Mouse (Mus musculus) embryonic fibroblast, embryonic 13.5 days (primary cell): ENCODE measurements around the gene Cysrt1.

ENCODE experiments used
- CTCF ChIP-seq: IDR thresholded peaks from 2 replicates; pipeline ENCODE4 v1.5.1; 2011; ENCODE audit warnings: mild to moderate bottlenecking, control low read depth, low read length, moderate library complexity, borderline replicate concordance; ENCODE audit not compliant: insufficient read depth
- POLR2A ChIP-seq: IDR thresholded peaks from 2 replicates; pipeline ENCODE4 v1.6.1; 2011; ENCODE audit warnings: low read depth, mild to moderate bottlenecking, control low read depth, low read length, moderate library complexity

GRCm38 (mm10) chr2:25261870-25262269, 19.6 kb upstream of the Cysrt1 start:
- no peak for TF ChIP-seq POLR2A
- no peak for TF ChIP-seq CTCF
